In the genomic region with DNA sequence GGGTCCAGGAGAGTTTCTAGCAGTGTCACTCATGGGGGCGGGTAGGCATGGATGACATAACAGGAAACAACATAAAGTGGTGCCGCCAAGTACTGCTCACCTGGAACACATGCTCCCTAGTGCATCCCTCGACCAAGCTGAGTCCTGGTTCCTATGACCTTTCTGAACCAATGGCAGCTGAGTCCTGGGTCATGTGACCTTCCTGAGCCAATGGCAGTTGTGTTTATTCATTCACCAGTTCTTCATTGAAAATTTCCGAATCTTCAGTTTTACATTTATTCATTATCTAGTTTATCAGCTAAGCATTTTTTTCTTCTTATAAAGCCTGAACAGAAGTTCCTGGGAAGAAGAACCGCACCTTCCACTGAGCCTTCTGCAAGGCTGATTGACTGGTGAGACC, we compare ENCODE assay signal across 31 mouse cellular contexts.
"Had no signal": no experiment of that assay in that cellular context is flagged by ENCODE, and none has a peak within 500 bp of the region (broad histone marks: within the 10 kb centered on the region; RNA-seq: fewer than 3 reads in every experiment).

No protein-coding gene starts in this region.

- H3K9ac ChIP-seq: limb, embryonic 12.5 days; limb, embryonic 13.5 days; limb, embryonic 15.5 days; liver, embryonic 12.5 days; liver, embryonic 13.5 days; liver, embryonic 14.5 days; liver, embryonic 15.5 days; liver, postnatal 0 days; lung, embryonic 14.5 days; lung, embryonic 15.5 days; midbrain, embryonic 12.5 days; midbrain, embryonic 13.5 days; midbrain, embryonic 15.5 days had no signal

- H3K4me2 ChIP-seq: limb, embryonic 12.5 days; limb, embryonic 13.5 days; limb, embryonic 15.5 days; liver, embryonic 11.5 days; liver, embryonic 12.5 days; liver, embryonic 13.5 days; liver, embryonic 15.5 days; lung, embryonic 14.5 days; lung, embryonic 15.5 days; midbrain, embryonic 11.5 days; midbrain, embryonic 12.5 days; midbrain, embryonic 13.5 days; midbrain, embryonic 15.5 days had no signal

- H3K9me3 ChIP-seq: limb, embryonic 10.5 days; limb, embryonic 13.5 days; limb, embryonic 15.5 days; liver, embryonic 12.5 days; liver, embryonic 13.5 days; liver, embryonic 15.5 days; lung, embryonic 15.5 days; midbrain, embryonic 10.5 days; midbrain, embryonic 12.5 days; midbrain, embryonic 13.5 days; midbrain, embryonic 15.5 days had no signal

- H3K4me3 ChIP-seq: limb, embryonic 10.5 days; limb, embryonic 12.5 days; limb, embryonic 13.5 days; limb, embryonic 15.5 days; liver, embryonic 12.5 days; liver, embryonic 13.5 days; liver, embryonic 15.5 days; lung, embryonic 15.5 days; megakaryocyte, embryonic 14.5 days; midbrain, embryonic 10.5 days; midbrain, embryonic 12.5 days; midbrain, embryonic 13.5 days; midbrain, embryonic 15.5 days; myocyte had no signal

- H3K36me3 ChIP-seq: limb, embryonic 10.5 days; limb, embryonic 12.5 days; limb, embryonic 13.5 days; limb, embryonic 15.5 days; liver, embryonic 12.5 days; liver, embryonic 13.5 days; liver, embryonic 15.5 days; lung, embryonic 15.5 days; midbrain, embryonic 10.5 days; midbrain, embryonic 12.5 days; midbrain, embryonic 13.5 days; midbrain, embryonic 15.5 days had no signal

- H3K27me3 ChIP-seq: limb, embryonic 12.5 days; limb, embryonic 13.5 days; limb, embryonic 15.5 days; liver, embryonic 12.5 days; liver, embryonic 13.5 days; liver, embryonic 15.5 days; lung, embryonic 15.5 days; midbrain, embryonic 12.5 days; midbrain, embryonic 13.5 days; midbrain, embryonic 15.5 days had no signal

- H3K27ac ChIP-seq: limb, embryonic 10.5 days; limb, embryonic 12.5 days; limb, embryonic 13.5 days; limb, embryonic 15.5 days; liver, embryonic 12.5 days; liver, embryonic 13.5 days; liver, embryonic 14.5 days; liver, embryonic 15.5 days; lung, embryonic 15.5 days; macrophage; midbrain, embryonic 10.5 days; midbrain, embryonic 12.5 days; midbrain, embryonic 13.5 days; midbrain, embryonic 15.5 days had no signal

- DNase-seq: left cerebral cortex, postnatal 4 days; liver; liver, embryonic 13.5 days; liver, postnatal 0 days; lung, adult 18-20 months; lung, adult 2 months; lung, embryonic 14.5 days; lung, postnatal 10 days; lung, postnatal 14 days; lung, postnatal 36 days; lung, postnatal 4 days; midbrain, embryonic 14.5 days had no signal

- ATAC-seq: liver, embryonic 12.5 days; liver, postnatal 0 days; lung, postnatal 0 days; midbrain, embryonic 13.5 days; midbrain, embryonic 15.5 days; midbrain, embryonic 16.5 days had no signal

- H3K4me1 ChIP-seq: limb, embryonic 10.5 days; limb, embryonic 12.5 days; limb, embryonic 13.5 days; limb, embryonic 15.5 days; liver, embryonic 12.5 days; liver, embryonic 13.5 days; liver, embryonic 15.5 days; lung, embryonic 15.5 days; megakaryocyte, embryonic 14.5 days had no signal
